Mouse (Mus musculus) embryonic facial prominence, embryonic 14.5 days (tissue): ENCODE results near the gene Rgs13. TPM values are rescaled to one million over a fixed set of nuclear protein-coding genes. Genes with fewer than 3 reads are reported as not detected.

Experiments
- ATAC-seq: fragments of 200-750 bp; cut with Nextera tagmentation; 2 replicates; pipeline ENCODE4 v1.8.0; 2017; ENCODE audit warnings: low read depth, moderate number of reproducible peaks, moderate TSS enrichment
- DNase-seq: peaks from one replicate; pipeline ENCODE4 v3.0.0-alpha.2; 2015; ENCODE audit warnings: low spot score
- H3K27ac ChIP-seq: fragments of 300-500 bp; sonication (generic); replicated peaks from 2 replicates; pipeline ENCODE4 v1.5.1; 2014; ENCODE audit warnings: low read depth, mild to moderate bottlenecking, low read length, moderate library complexity
- H3K27me3 ChIP-seq: fragments of 300-500 bp; sonication (generic); replicated peaks from 2 replicates; pipeline ENCODE4 v1.6.1; 2014; ENCODE audit warnings: low read length; ENCODE audit not compliant: control insufficient read depth, insufficient read depth
- H3K36me3 ChIP-seq: fragments of 300-500 bp; sonication (generic); 2 replicates; pipeline ENCODE4 v1.6.1; 2014; ENCODE audit warnings: low read length, mixed read lengths; ENCODE audit not compliant: control insufficient read depth, insufficient read depth
- H3K4me1 ChIP-seq: fragments of 300-500 bp; sonication (generic); 2 replicates; pipeline ENCODE4 v1.6.1; 2014; ENCODE audit warnings: antibody characterized with exemption, low read length; ENCODE audit not compliant: control insufficient read depth, insufficient read depth
- H3K4me2 ChIP-seq: fragments of 300-500 bp; sonication (generic); 2 replicates; pipeline ENCODE4 v1.6.1; 2014; ENCODE audit warnings: low read depth, mild to moderate bottlenecking, low read length, moderate library complexity, mixed read lengths
- H3K4me3 ChIP-seq: fragments of 300-500 bp; sonication (generic); 2 replicates; pipeline ENCODE4 v1.5.1; 2014; ENCODE audit warnings: low read depth, mild to moderate bottlenecking, low read length
- H3K9ac ChIP-seq: fragments of 300-500 bp; sonication (generic); 2 replicates; pipeline ENCODE4 v1.6.1; 2014; ENCODE audit warnings: low read depth, mild to moderate bottlenecking, low read length, moderate library complexity, mixed read lengths
- H3K9me3 ChIP-seq: fragments of 300-500 bp; sonication (generic); 2 replicates; pipeline ENCODE4 v1.6.1; 2016; ENCODE audit warnings: low read length; ENCODE audit not compliant: control insufficient read depth
- WGBS: fragments of 180-500 bp; shearing (Covaris S2); extraction: QIAGEN DNeasy Blood & Tissue Kit; methylation state at CpG from one replicate; pipeline ENCODE4 v1.1.7; 2014; 5-methylcytosine and 5-hydroxymethylcytosine counted together
- polyA plus RNA-seq: library from polyadenylated mRNA; unstranded; fragments of >200 nt; fragmentation: Nextera tagmentation; extraction: Ambion mirVana; gene quantifications from 2 replicates; pipeline ENCODE4 v1.2.1, GENCODE M21; 2014

Gene Rgs13
- polyA plus RNA-seq, 1 experiment from 2014 or later, result 0.78 TPM

DNA sequence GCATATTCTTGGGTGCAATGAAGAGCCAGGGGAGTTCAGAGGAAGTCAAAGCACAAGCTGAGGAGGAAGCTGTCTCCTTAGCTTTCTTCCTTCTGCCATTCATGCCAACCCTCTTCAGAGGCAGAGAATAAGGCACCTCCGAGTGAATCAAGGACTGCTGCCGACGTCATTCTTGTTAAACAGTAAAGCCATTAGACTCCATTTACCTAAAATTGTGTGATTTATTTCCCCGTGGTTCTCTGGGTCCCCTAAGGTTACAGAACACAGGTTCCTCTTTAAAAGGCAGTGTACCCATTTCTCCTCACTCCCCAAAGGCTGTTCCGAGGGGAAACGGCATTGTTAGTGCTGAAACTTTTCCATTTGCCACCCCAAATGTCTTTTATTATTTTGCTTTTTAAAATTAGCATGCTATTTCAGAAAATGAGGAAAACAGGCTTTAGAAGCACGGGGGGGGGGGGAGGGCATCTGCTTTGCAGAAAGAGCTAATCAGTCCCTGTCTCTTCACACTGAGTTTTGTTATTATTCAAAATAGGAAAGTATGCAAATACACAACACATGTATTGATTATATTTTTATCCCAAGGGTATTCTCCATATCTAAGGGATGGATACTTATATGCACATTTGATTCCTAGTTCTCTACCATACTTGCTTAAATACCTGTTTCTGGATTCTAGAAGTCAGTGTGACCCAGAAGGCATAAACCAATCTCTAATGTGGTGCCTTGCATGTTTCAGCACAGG is 9.7 kb upstream of the Rgs13 start:
- WGBS, result 50% methylated on average over 7 of the region's 7 CpGs
- no peaks in the 10 kb centered on the region for H3K36me3 ChIP-seq
- no peak overlapping the region for H3K4me2 ChIP-seq
- peaks cover 19% of the 10 kb centered on the region; the same call in 1 of the 2 replicates for H3K4me1 ChIP-seq
- no peak overlapping the region for H3K9ac ChIP-seq
- no peak for ATAC-seq
- H3K4me3 ChIP-seq, result no peak overlapping the region
- no peak overlapping the region for H3K27ac ChIP-seq
- no peaks in the 10 kb centered on the region for H3K27me3 ChIP-seq
- no peaks in the 10 kb centered on the region for H3K9me3 ChIP-seq
- DNase-seq, result no peak

DNA sequence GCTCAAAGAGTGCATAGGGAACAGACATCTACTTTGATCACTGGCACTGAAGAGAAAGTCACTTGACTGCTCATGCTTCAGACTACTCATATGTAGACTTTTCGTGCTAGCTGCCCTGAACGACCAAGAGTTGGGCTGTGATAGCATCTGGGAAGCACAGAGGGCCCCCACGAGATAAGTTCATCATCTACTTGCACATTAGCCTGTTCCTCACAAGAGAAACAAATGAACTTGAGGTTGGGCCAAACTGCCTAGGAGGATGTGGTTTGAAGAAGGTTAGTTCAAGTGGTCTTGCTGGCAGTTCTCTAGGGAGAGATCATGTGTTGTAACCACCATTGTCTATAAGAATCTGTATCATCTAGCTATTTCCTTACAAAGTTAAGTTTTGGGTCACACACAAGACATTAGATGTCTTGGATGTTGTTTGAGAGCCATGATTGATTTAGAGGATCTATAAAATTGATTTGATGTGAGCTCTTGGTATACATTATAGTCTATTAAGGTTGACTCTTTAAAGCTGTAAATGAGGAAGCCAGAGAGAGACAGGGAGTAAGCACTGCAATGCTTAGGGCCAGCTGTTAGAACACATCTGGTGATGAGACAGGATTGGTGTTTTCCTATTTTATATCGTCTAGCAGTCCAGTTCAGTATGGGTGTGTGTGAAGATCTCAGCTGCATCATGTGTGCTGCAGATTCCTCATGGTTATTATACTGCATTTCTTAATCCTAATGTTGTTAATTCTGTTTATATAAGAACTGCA is 8.0 kb upstream of the Rgs13 start:
- H3K9ac ChIP-seq, result no peak overlapping the region
- H3K4me2 ChIP-seq, result no peak overlapping the region
- ATAC-seq (no peak), DNase-seq (no peak)
- 53% methylated on average over 4 of the region's 4 CpGs for WGBS
- H3K9me3 ChIP-seq, result no peaks in the 10 kb centered on the region
- no peaks in the 10 kb centered on the region for H3K27me3 ChIP-seq
- H3K4me1 ChIP-seq, result peaks cover 19% of the 10 kb centered on the region; the same call in 1 of the 2 replicates
- no peak overlapping the region for H3K27ac ChIP-seq
- no peaks in the 10 kb centered on the region for H3K36me3 ChIP-seq
- H3K4me3 ChIP-seq, result no peak overlapping the region

DNA sequence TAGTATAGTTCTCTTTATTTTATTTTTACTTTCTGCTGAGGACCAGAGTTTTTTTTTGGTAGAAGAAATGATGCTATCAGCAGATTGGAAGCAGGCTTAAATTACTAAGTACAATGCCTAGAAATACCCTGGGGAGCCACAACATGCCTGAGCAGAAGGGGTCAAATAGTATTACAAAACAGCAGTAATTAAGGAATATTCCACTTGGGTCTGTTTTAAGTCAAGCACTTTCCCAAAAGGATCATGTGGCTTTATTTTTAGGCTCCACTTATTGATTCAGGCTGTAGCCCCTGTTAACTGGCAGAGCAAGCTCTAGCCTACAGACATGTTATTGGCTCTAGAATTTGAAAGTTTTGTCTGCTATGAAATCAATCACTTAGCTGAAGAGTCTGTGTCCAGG is 6.5 kb upstream of the Rgs13 start:
- no peak overlapping the region for H3K27ac ChIP-seq
- no peaks in the 10 kb centered on the region for H3K9me3 ChIP-seq
- DNase-seq (peak; percentile 88), ATAC-seq (peak; percentile 76)
- no peak overlapping the region for H3K4me3 ChIP-seq
- H3K36me3 ChIP-seq, result no peaks in the 10 kb centered on the region
- no peak overlapping the region for H3K4me2 ChIP-seq
- no peak overlapping the region for H3K9ac ChIP-seq
- H3K4me1 ChIP-seq, result peaks cover 19% of the 10 kb centered on the region; the same call in 1 of the 2 replicates
- H3K27me3 ChIP-seq, result no peaks in the 10 kb centered on the region

DNA sequence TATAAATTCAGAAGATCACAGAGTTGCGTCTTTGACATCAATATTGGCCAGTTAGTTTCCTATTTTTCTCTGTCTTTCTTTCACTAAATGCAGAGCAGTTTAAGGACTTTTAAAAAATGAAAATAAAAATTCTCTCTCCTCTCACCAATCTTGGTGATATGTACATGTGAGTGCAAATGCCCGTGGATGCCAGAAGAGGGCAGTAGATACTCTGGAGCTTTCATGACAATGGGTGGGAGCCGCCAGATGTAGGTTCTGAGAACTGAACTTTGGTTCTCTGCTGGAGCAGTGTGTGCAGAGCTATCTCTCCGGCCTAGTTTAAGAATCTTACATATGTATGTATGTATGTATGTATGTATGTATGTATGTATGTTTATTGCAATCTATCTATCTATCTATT is 2.4 kb upstream of the Rgs13 start:
- no peak overlapping the region for H3K4me2 ChIP-seq
- H3K27me3 ChIP-seq, result no peaks in the 10 kb centered on the region
- peaks cover 6% of the 10 kb centered on the region; the same call in 1 of the 2 replicates for H3K4me1 ChIP-seq
- ATAC-seq, result no peak
- 93% methylated on average over 4 of the region's 4 CpGs for WGBS
- H3K4me3 ChIP-seq, result no peak overlapping the region
- H3K27ac ChIP-seq, result no peak overlapping the region
- no peak for DNase-seq
- H3K9ac ChIP-seq, result no peak overlapping the region
- H3K9me3 ChIP-seq, result no peaks in the 10 kb centered on the region
- no peaks in the 10 kb centered on the region for H3K36me3 ChIP-seq

DNA sequence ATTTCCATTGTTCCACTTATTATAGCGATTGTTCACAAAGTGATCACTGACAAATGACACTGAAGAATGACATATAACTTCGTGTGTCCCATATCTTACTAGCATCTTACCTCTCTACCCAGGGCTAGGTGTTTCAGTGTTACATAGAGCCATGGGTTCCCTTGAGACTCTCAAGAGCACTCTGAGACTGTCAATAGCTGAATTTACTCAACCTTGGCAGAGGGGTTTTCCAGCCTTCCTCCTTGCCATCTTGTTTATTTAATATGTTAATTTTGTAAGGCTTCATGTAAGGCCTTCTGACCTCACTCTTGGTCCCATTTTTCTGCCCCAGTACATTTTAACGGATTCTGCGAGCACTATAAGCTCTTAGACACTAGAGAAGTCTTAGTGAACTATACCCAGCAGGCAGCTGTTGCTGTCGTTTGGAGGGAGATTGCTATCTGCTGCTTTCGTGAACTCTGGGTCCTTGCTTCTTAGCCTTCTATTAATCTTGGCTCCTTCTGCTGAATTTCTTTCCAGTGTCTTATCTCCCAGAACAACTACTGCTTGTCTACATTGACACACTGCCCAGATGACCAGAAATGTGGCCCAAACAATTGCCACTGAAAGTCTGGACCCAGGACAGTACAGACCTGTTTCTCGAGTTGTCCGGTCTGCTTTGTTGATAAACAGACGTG is 1.2 kb upstream of the Rgs13 start:
- no peak overlapping the region for H3K9ac ChIP-seq
- no peak overlapping the region for H3K27ac ChIP-seq
- H3K36me3 ChIP-seq, result no peaks in the 10 kb centered on the region
- H3K4me2 ChIP-seq, result no peak overlapping the region
- H3K4me1 ChIP-seq, result peaks cover 6% of the 10 kb centered on the region; the same call in 1 of the 2 replicates
- no peak overlapping the region for H3K4me3 ChIP-seq
- no peaks in the 10 kb centered on the region for H3K27me3 ChIP-seq
- no peak for DNase-seq
- no peak for ATAC-seq
- WGBS, result 78% methylated on average over 9 of the region's 9 CpGs
- H3K9me3 ChIP-seq, result no peaks in the 10 kb centered on the region

DNA sequence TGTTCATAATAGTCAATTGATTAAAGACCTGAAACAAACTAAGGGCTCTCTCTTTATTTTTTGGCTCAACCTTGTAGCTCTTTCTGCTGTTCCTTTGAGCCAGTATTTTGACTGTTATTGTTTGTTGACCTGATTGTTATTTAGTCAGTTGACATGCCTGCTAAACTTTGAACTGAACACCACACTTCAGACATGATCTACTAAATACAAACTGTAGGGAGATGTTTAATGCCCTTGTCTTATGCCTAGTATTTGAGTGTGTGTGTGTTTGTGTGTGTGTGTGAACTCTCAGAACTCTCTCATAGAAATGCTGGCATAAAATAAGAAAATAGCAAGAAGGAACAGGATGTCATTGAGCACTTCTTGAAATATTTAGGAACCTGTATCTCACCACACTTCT is 448 bp upstream of the Rgs13 start:
- Histone ChIP-seq H3K4me3 (no peak overlapping the region), H3K9ac (no peak overlapping the region), H3K27me3 (no peaks in the 10 kb centered on the region), H3K9me3 (no peaks in the 10 kb centered on the region), H3K27ac (no peak overlapping the region), H3K36me3 (no peaks in the 10 kb centered on the region), H3K4me2 (no peak overlapping the region), H3K4me1 (peaks cover 6% of the 10 kb centered on the region; the same call in 1 of the 2 replicates)
- no peak for ATAC-seq
- no peak for DNase-seq

DNA sequence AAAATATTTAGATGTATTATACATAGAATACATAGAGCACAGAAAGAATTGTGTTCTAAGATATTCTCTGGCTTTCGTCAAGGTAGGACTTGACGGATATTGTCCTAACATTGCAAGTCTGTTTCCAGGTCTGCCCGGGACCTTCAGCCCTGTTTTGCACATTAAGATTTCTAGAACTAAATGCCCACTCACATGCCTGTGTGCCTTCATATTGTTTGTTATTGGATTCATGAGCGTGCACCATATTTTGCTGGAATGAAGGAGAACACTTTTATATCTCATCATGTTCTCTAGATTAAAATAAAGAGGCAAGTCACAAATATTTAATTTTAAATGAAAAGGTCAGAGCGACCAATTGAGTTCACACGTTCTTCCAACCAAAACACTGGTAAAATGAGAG is 2.4 kb downstream of the Rgs13 start:
- DNase-seq, result no peak
- H3K4me1 ChIP-seq, result no peaks in the 10 kb centered on the region
- no peak overlapping the region for H3K9ac ChIP-seq
- H3K27ac ChIP-seq, result no peak overlapping the region
- H3K36me3 ChIP-seq, result no peaks in the 10 kb centered on the region
- ATAC-seq, result no peak
- no peaks in the 10 kb centered on the region for H3K9me3 ChIP-seq
- H3K4me2 ChIP-seq, result no peak overlapping the region
- WGBS, result 92% methylated on average over 6 of the region's 6 CpGs
- H3K4me3 ChIP-seq, result no peak overlapping the region
- H3K27me3 ChIP-seq, result no peaks in the 10 kb centered on the region

DNA sequence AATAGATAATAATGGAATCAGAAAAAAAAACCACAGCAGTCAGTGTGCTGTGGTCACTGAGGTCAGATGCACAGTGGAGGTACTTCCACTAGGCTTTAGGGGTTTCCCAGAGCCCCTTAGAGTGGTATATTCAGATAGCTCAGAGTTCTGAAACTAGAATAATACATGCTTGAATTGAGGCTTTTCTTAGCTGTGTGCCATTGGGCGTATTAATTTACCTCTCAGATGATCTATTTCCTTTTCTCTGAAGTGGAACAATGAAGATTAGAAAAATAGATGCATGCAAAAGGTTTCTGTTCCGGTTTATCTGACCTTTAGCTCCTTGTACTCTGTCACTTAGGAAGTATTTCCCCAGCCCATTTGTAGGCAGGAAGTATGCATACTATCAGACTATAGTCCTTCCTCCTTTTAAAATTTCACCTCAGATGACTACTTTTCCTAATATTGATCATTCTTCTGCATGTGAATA is 3.6 kb downstream of the Rgs13 start:
- H3K36me3 ChIP-seq, result no peaks in the 10 kb centered on the region

More for the DNA sequence above, 3.6 kb downstream of the Rgs13 start:
- Histone ChIP-seq H3K4me1 (no peaks in the 10 kb centered on the region), H3K4me3 (no peak overlapping the region), H3K4me2 (no peak overlapping the region), H3K9ac (no peak overlapping the region), H3K9me3 (no peaks in the 10 kb centered on the region), H3K27me3 (no peaks in the 10 kb centered on the region), H3K27ac (no peak overlapping the region)
- DNase-seq (no peak), ATAC-seq (no peak)
- 85% methylated on average over 2 of the region's 2 CpGs for WGBS
